Mouse (Mus musculus) lung, postnatal 0 days (tissue): ENCODE measurements around the gene Cnpy4.

Experiments used
- CTCF ChIP-seq: IDR thresholded peaks from 2 replicates; pipeline ENCODE4 v1.5.1; 2016; ENCODE audit warnings: antibody characterized with exemption, mild to moderate bottlenecking
- EP300 ChIP-seq: IDR thresholded peaks from 2 replicates; pipeline ENCODE4 v1.6.1; 2016; ENCODE audit warnings: antibody characterized with exemption, mild to moderate bottlenecking, control low read depth

GRCm38 (mm10) chr5:138223287-138223686, 36.0 kb downstream of the Cnpy4 start:
- TF ChIP-seq CTCF = no peak
- TF ChIP-seq EP300 = no peak
